Comparison of ENCODE assay signal across 9 mouse cellular contexts in genomic region chr2:112481564-112481963, GRCm38 (mm10). TPM values are rescaled to one million over a fixed set of nuclear protein-coding genes. Genes with fewer than 3 reads are reported as not detected.
DNase-seq lines count a peak whose midpoint lies in the region; ATAC-seq and TF ChIP-seq lines count a peak whose summit lies in the region.
"Had no signal": no experiment of that assay in that cellular context is flagged by ENCODE, and none has a peak within 500 bp of the region (broad histone marks: within the 10 kb centered on the region; RNA-seq: fewer than 3 reads in every experiment).

No protein-coding gene starts in this region.

- WGBS in hindbrain, embryonic 13.5 days: 0% methylated on average over 2 of the region's 2 CpGs
- 3% methylated on average over 2 of the region's 2 CpGs for WGBS in lung, postnatal 0 days

- H3K9ac ChIP-seq in hindbrain, embryonic 13.5 days: no peak overlapping the region
- H3K9ac ChIP-seq in lung, postnatal 0 days (replicated peaks; ENCODE audit: low read depth): no peak overlapping the region

- no peak overlapping the region for H3K4me3 ChIP-seq in layer of hippocampus, adult 2 months
- H3K4me3 ChIP-seq in hindbrain, embryonic 13.5 days: no peak overlapping the region
- H3K4me3 ChIP-seq in lung, postnatal 0 days (ENCODE audit: low read depth, low read length): no peak overlapping the region

- H3K4me1 ChIP-seq in hindbrain, embryonic 13.5 days (replicated peaks): no peaks in the 10 kb centered on the region
- no peaks in the 10 kb centered on the region for H3K4me1 ChIP-seq in lung, postnatal 0 days (ENCODE audit: insufficient read depth, low read depth, low read length)

- H3K9me3 ChIP-seq in hindbrain, embryonic 13.5 days: no peaks in the 10 kb centered on the region
- no peaks in the 10 kb centered on the region for H3K9me3 ChIP-seq in lung, postnatal 0 days (ENCODE audit: low read length)

- no peak overlapping the region for H3K4me2 ChIP-seq in hindbrain, embryonic 13.5 days
- no peak overlapping the region for H3K4me2 ChIP-seq in lung, postnatal 0 days (replicated peaks; ENCODE audit: low read depth, low read length)

- H3K36me3 ChIP-seq in hindbrain, embryonic 13.5 days: no peaks in the 10 kb centered on the region
- H3K36me3 ChIP-seq in lung, postnatal 0 days (ENCODE audit: insufficient read depth, low read length): no peaks in the 10 kb centered on the region

- TF ChIP-seq EP300 in lung, postnatal 0 days (IDR thresholded peaks at IDR 0.05): no peak

- H3K27me3 ChIP-seq in hindbrain, embryonic 13.5 days: no peaks in the 10 kb centered on the region
- no peaks in the 10 kb centered on the region for H3K27me3 ChIP-seq in lung, postnatal 0 days (replicated peaks; ENCODE audit: insufficient read depth, low read length)

- no peak for TF ChIP-seq POLR2A in brain, embryonic 14.5 days (IDR thresholded peaks at IDR 0.05; ENCODE audit: borderline replicate concordance, extremely low read depth, insufficient read depth, insufficient read length, poor library complexity, severe bottlenecking)

- peak in 1 of 2 experiments; percentile 39 for DNase-seq in layer of hippocampus, adult 2 months (ENCODE audit: low spot score in 2 of 2)
- no peak for DNase-seq in layer of hippocampus, adult 18-20 months (ENCODE audit: low spot score in 2 of 2)
- peak; percentile 82 for DNase-seq in brain, embryonic 14.5 days (ENCODE audit: low read depth)
- peak; percentile 72 for DNase-seq in lung, postnatal 0 days (ENCODE audit: low spot score)
- peak; percentile 54 for DNase-seq in retina, postnatal 7 days (ENCODE audit: low read depth, low spot score)
- DNase-seq in layer of hippocampus, postnatal 36 days: no peak
- DNase-seq in heart, adult 8-10 months (ENCODE audit: low spot score): no peak

- no peak overlapping the region for H3K27ac ChIP-seq in layer of hippocampus, adult 2 months
- no peak overlapping the region for H3K27ac ChIP-seq in hindbrain, embryonic 13.5 days
- no peak overlapping the region for H3K27ac ChIP-seq in lung, postnatal 0 days (ENCODE audit: low read length)
- H3K27ac ChIP-seq: macrophage had no signal

- peak; percentile 62 for TF ChIP-seq CTCF in layer of hippocampus, adult 2 months (conservative IDR thresholded peaks at IDR 0.05)
- peak; percentile 57; the same call in 1 of the 2 replicates for TF ChIP-seq CTCF in brain, embryonic 14.5 days (IDR thresholded peaks at IDR 0.05; ENCODE audit: borderline replicate concordance, extremely low read depth, insufficient read depth, insufficient read length)
- peak; percentile 75 for TF ChIP-seq CTCF in lung, postnatal 0 days (IDR thresholded peaks at IDR 0.05)

- ATAC-seq in hindbrain, embryonic 13.5 days (ENCODE audit: low FRiP score): peak; percentile 57; the same call in 1 of the 2 replicates
- ATAC-seq in lung, postnatal 0 days: peak; percentile 29

RNA-seq across cellular contexts. Expression of gene Chrm5, which starts 1.0 kb away (rescaled TPM):
- 1 to 10 TPM; 5.7 to 7.7 TPM for total RNA-seq in layer of hippocampus, adult 2 months (2021)
- 1 to 10 TPM; 6.8 to 7.5 TPM for total RNA-seq in layer of hippocampus, adult 18-20 months (2021)
- 0.21 and 0.63 TPM in 2 replicates for polyA plus RNA-seq in brain, embryonic 14.5 days (2012; rRNA removed)
- polyA plus RNA-seq in hindbrain, embryonic 13.5 days (2015; fragmentation: Nextera tagmentation; extraction: Ambion mirVana): 0.48 and 0.68 TPM in 2 replicates
- polyA plus RNA-seq in lung, postnatal 0 days (2015; fragmentation: Nextera tagmentation; extraction: Ambion mirVana): not detected in 2 replicates
- 1 to 10 TPM; 6.6 to 8.8 TPM for total RNA-seq in layer of hippocampus, postnatal 36 days (2021)
- not detected for total RNA-seq in heart, adult 8-10 months (2022)
- polyA plus RNA-seq: macrophage had no signal

RNA-seq across cellular contexts. Expression of gene Aven, which starts 11.2 kb away (rescaled TPM):
- total RNA-seq in layer of hippocampus, adult 2 months (2021): 10 to 100 TPM in 1 of 2 experiments, 1 to 10 TPM in 1; 8.7 to 10.2 TPM
- 10 to 100 TPM in 1 of 2 experiments, 1 to 10 TPM in 1; 7.5 to 11.2 TPM for total RNA-seq in layer of hippocampus, adult 18-20 months (2021)
- polyA plus RNA-seq in brain, embryonic 14.5 days (2012; rRNA removed): 6.5 and 7.2 TPM in 2 replicates
- 3.1 and 4.4 TPM in 2 replicates for polyA plus RNA-seq in hindbrain, embryonic 13.5 days (2015; fragmentation: Nextera tagmentation; extraction: Ambion mirVana)
- polyA plus RNA-seq in lung, postnatal 0 days (2015; fragmentation: Nextera tagmentation; extraction: Ambion mirVana): 2.4 and 3.0 TPM in 2 replicates
- 10 to 100 TPM in 1 of 2 experiments, 1 to 10 TPM in 1; 9.7 to 10.6 TPM for total RNA-seq in layer of hippocampus, postnatal 36 days (2021)
- 10 to 100 TPM; 16.7 to 19.1 (median 18.9) TPM for total RNA-seq in heart, adult 8-10 months (2022)

RNA-seq across cellular contexts. Expression of gene Emc7, which starts 26.8 kb away (rescaled TPM):
- total RNA-seq in layer of hippocampus, adult 2 months (2021): 10 to 100 TPM; 43.8 to 45.6 TPM
- 10 to 100 TPM; 44.6 to 45.9 TPM for total RNA-seq in layer of hippocampus, adult 18-20 months (2021)
- polyA plus RNA-seq in brain, embryonic 14.5 days (2012; rRNA removed): 10.0 and 10.2 TPM in 2 replicates
- polyA plus RNA-seq in hindbrain, embryonic 13.5 days (2015; fragmentation: Nextera tagmentation; extraction: Ambion mirVana): 18.4 and 19.2 TPM in 2 replicates
- 29.0 and 31.6 TPM in 2 replicates for polyA plus RNA-seq in lung, postnatal 0 days (2015; fragmentation: Nextera tagmentation; extraction: Ambion mirVana)
- 10 to 100 TPM; 44.5 to 45.3 TPM for total RNA-seq in layer of hippocampus, postnatal 36 days (2021)
- total RNA-seq in heart, adult 8-10 months (2022): 10 to 100 TPM; 15.8 to 17.0 (median 16.4) TPM

Comparison
In these comparisons a context has a peak if more than half of its experiments do, and no peak if none do; other contexts are left out.
1. DNase-seq: peak in brain, embryonic 14.5 days (single experiment), lung, postnatal 0 days (single experiment) and retina, postnatal 7 days (single experiment); none in layer of hippocampus, adult 18-20 months (0 of 2), layer of hippocampus, postnatal 36 days (0 of 2) and heart, adult 8-10 months (single experiment).
2. RNA of gene Chrm5, which starts 1.0 kb away (total RNA-seq): 6.6 to 8.8 TPM in layer of hippocampus, postnatal 36 days, 5.7 to 7.7 TPM in layer of hippocampus, adult 2 months and 6.8 to 7.5 TPM in layer of hippocampus, adult 18-20 months; not detected in heart, adult 8-10 months; every median in the first group is over 4 times any median in the second.
3. Peak in every context shown above with its lines, with median percentiles within 50 percentile points of each other: CTCF ChIP-seq.